Mouse (Mus musculus): ENCODE results near the gene Rfc2. TPM values are rescaled to one million over a fixed set of nuclear protein-coding genes. Genes with fewer than 3 reads are reported as not detected.

Gene Rfc2
- polyA plus RNA-seq, 1 experiment from 2014 or later: 256 TPM

GRCm38 (mm10) chr5:134560071-134560449 is 21.1 kb upstream of the Rfc2 start, which contains the start of gene Syna:
Gene Syna (minus strand): TSS chr5:134560171.
- H3K4me1 ChIP-seq (ENCODE audit: control insufficient read depth, insufficient read depth, low read length): peaks cover 7% of the 10 kb centered on the region
- no peak within 1 kb of the TSS for H3K4me3 ChIP-seq (ENCODE audit: low read depth, low read length)
- H3K9me3 ChIP-seq (replicated peaks; ENCODE audit: control insufficient read depth, low read length): no peaks in the 10 kb centered on the region
- no peaks in the 10 kb centered on the region for H3K36me3 ChIP-seq (ENCODE audit: control insufficient read depth, insufficient read depth, low read length)
- ATAC-seq: no peak
- DNase-seq (ENCODE audit: low spot score): no peak
- no peak within 1 kb of the TSS for H3K9ac ChIP-seq (ENCODE audit: low read length)
- 91% methylated on average over 7 of the region's 7 CpGs for WGBS
- no peak within 1 kb of the TSS for H3K4me2 ChIP-seq (ENCODE audit: low read length)
- no peak within 1 kb of the TSS for H3K27ac ChIP-seq (ENCODE audit: low read depth, low read length)
- no peaks in the 10 kb centered on the region for H3K27me3 ChIP-seq (replicated peaks; ENCODE audit: control insufficient read depth, insufficient read depth, low read length)

DNA sequence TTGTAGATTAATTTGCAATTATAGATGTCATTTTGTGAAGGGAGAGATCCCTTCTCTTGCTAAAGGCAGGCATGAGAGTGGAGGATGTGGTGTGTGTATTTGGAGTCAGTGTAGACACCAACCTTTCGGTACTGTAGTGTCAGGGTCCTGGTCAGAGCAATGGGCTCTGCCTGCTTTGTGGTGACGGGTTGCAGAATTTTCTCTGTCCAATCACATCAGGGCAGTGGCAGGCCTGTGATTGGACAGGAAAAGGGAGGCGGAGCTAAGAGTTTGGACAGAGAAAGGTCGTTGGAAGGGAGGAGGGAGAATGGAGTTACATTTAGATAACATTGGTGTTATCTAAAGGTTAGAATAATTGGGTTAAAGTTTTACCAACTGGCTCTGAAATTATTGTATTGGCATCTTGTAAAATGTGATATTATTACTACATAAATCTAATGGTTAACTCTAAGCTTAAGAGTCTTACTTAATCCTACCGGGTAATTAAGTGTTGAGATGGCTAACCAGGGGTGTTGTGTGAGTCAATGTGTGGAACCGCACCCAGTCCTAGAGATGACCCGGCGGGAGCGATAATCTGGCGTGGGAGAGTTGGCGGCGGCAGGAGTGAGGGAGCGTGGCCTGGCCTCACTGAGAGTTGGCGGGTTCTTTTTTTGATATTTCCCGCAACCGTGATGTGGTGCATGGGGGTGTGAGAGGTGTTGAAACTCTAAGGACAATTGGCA is 20.6 kb upstream of the Rfc2 start:
- Histone ChIP-seq H3K27me3 (replicated peaks; ENCODE audit: control insufficient read depth, insufficient read depth, low read length) (no peaks in the 10 kb centered on the region), H3K27ac (ENCODE audit: low read depth, low read length) (no peak overlapping the region), H3K9me3 (replicated peaks; ENCODE audit: control insufficient read depth, low read length) (no peaks in the 10 kb centered on the region), H3K4me3 (ENCODE audit: low read depth, low read length) (no peak overlapping the region), H3K36me3 (ENCODE audit: control insufficient read depth, insufficient read depth, low read length) (no peaks in the 10 kb centered on the region), H3K4me1 (ENCODE audit: control insufficient read depth, insufficient read depth, low read length) (peaks cover 1% of the 10 kb centered on the region), H3K9ac (ENCODE audit: low read length) (no peak overlapping the region), H3K4me2 (ENCODE audit: low read length) (no peak overlapping the region)
- ATAC-seq: no peak
- 80% methylated on average over 16 of the region's 16 CpGs for WGBS
- no peak for DNase-seq (ENCODE audit: low spot score)

DNA sequence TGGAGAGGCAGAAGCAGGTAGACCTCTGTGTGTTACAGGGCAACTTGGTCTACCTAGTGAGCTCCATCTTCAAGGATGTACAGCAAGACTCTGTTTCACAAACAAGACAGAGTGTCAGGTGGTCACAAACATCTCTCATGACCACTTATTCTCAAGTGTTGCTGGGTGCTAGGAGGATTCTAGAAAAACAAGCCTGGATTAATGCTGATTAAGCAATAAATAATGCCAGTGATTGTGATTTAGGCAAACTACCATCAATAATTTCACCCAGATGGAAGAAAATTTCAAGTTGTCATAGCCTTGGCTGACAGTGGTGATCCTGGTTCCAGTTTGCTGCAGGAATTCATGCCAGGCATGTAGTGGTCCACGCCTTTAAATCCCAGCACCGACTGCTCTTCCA is 16.9 kb upstream of the Rfc2 start:
- H3K9ac ChIP-seq (ENCODE audit: low read length): no peak overlapping the region
- H3K4me3 ChIP-seq (ENCODE audit: low read depth, low read length): no peak overlapping the region
- no peak for ATAC-seq
- H3K9me3 ChIP-seq (replicated peaks; ENCODE audit: control insufficient read depth, low read length): no peaks in the 10 kb centered on the region
- H3K36me3 ChIP-seq (ENCODE audit: control insufficient read depth, insufficient read depth, low read length): no peaks in the 10 kb centered on the region
- no peaks in the 10 kb centered on the region for H3K4me1 ChIP-seq (ENCODE audit: control insufficient read depth, insufficient read depth, low read length)
- H3K4me2 ChIP-seq (ENCODE audit: low read length): no peak overlapping the region
- H3K27ac ChIP-seq (ENCODE audit: low read depth, low read length): no peak overlapping the region
- DNase-seq (ENCODE audit: low spot score): no peak
- 88% methylated on average over 2 of the region's 2 CpGs for WGBS
- no peaks in the 10 kb centered on the region for H3K27me3 ChIP-seq (replicated peaks; ENCODE audit: control insufficient read depth, insufficient read depth, low read length)

- Histone ChIP-seq H3K9ac (ENCODE audit: low read length) (no peak overlapping the region), H3K4me1 (ENCODE audit: control insufficient read depth, insufficient read depth, low read length) (no peaks in the 10 kb centered on the region), H3K36me3 (ENCODE audit: control insufficient read depth, insufficient read depth, low read length) (no peaks in the 10 kb centered on the region), H3K9me3 (replicated peaks; ENCODE audit: control insufficient read depth, low read length) (no peaks in the 10 kb centered on the region), H3K27me3 (replicated peaks; ENCODE audit: control insufficient read depth, insufficient read depth, low read length) (no peaks in the 10 kb centered on the region), H3K4me2 (ENCODE audit: low read length) (no peak overlapping the region), H3K27ac (ENCODE audit: low read depth, low read length) (no peak overlapping the region), H3K4me3 (ENCODE audit: low read depth, low read length) (no peak overlapping the region)
- WGBS: 93% methylated on average over 6 of the region's 6 CpGs
- ATAC-seq (no peak), DNase-seq (ENCODE audit: low spot score) (no peak)
Observed at GRCm38 (mm10) chr5:134565696-134566095, 15.5 kb upstream of the Rfc2 start.

DNA sequence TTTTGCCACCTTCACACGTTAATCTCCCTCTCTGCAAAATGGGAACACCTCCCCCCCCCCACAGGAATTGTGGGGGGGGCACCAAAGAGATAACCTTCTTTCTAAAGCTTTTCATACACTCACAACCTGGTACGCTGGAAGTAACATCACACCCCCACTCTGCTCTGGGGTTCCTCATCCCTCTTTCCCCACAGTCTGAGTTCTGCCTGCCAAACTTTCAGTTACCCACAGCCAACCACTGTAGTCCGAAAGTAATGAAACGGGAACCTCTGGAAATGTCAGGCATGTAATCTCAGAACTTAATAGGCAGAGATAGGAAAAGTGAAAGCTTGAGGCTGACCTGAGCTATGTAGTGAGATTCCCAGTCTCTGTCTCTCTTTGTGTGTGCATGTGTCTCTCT is 13.7 kb upstream of the Rfc2 start:
- Histone ChIP-seq H3K27ac (ENCODE audit: low read depth, low read length) (no peak overlapping the region), H3K9ac (ENCODE audit: low read length) (no peak overlapping the region), H3K36me3 (ENCODE audit: control insufficient read depth, insufficient read depth, low read length) (no peaks in the 10 kb centered on the region), H3K9me3 (replicated peaks; ENCODE audit: control insufficient read depth, low read length) (0 out of 2 replicates have a peak, but pooled peaks cover 3% of the 10 kb centered on the region), H3K4me1 (ENCODE audit: control insufficient read depth, insufficient read depth, low read length) (no peaks in the 10 kb centered on the region), H3K27me3 (replicated peaks; ENCODE audit: control insufficient read depth, insufficient read depth, low read length) (no peaks in the 10 kb centered on the region), H3K4me3 (ENCODE audit: low read depth, low read length) (no peak overlapping the region), H3K4me2 (ENCODE audit: low read length) (no peak overlapping the region)
- no peak for DNase-seq (ENCODE audit: low spot score)
- ATAC-seq: no peak
- WGBS: 90% methylated on average over 4 of the region's 4 CpGs

DNA sequence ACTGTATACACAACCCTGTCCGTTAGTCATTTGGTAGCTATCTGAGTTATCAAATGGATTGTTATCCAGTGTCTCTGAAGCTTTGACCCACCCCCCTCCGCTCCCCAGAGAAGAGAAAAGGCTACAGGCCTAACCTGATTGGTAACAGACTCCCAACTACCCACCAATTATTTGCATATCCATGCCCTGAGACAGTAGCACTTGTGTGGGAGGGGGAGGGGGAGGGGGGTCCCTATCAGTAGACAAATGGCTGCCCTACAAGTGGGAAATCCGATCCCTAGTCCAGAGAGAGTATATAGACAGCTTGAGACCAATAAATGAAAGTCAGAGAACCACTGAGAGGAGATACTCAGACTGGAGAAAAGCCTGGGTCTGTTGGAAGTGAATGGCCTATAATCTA is 13.1 kb upstream of the Rfc2 start:
- no peak overlapping the region for H3K9ac ChIP-seq (ENCODE audit: low read length)
- WGBS: 67% methylated on average over 3 of the region's 3 CpGs
- no peak overlapping the region for H3K4me3 ChIP-seq (ENCODE audit: low read depth, low read length)
- H3K27ac ChIP-seq (ENCODE audit: low read depth, low read length): no peak overlapping the region
- H3K36me3 ChIP-seq (ENCODE audit: control insufficient read depth, insufficient read depth, low read length): no peaks in the 10 kb centered on the region
- ATAC-seq: no peak
- 0 out of 2 replicates have a peak, but pooled peaks cover 3% of the 10 kb centered on the region for H3K9me3 ChIP-seq (replicated peaks; ENCODE audit: control insufficient read depth, low read length)
- no peak overlapping the region for H3K4me2 ChIP-seq (ENCODE audit: low read length)
- H3K27me3 ChIP-seq (replicated peaks; ENCODE audit: control insufficient read depth, insufficient read depth, low read length): no peaks in the 10 kb centered on the region
- no peak for DNase-seq (ENCODE audit: low spot score)
- no peaks in the 10 kb centered on the region for H3K4me1 ChIP-seq (ENCODE audit: control insufficient read depth, insufficient read depth, low read length)

DNA sequence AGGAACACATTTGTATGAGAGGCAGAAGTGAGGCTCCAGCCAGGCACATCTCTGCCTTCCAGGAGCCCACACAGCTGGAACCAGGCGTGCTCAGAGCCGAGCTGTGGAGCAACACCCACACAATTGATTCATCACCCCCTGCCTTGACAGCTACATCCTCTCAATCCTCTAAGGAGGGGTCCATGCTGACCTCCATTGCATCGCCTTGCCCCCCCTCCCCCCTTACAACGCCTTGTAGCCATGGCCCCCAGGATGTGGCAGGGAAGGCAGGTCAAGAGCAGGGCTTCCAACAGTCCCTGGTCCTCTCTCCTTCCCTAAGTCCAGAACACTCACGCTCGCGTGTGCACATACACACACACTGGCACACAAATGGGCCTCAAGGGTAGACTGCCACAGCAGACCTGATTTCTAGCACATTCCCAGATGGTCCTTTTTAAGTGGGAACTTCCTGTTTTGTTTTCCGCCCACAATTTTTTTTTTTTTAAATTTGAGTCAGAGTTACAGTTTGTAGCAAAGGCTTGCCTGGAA is 12.1 kb upstream of the Rfc2 start:
- DNase-seq (ENCODE audit: low spot score): no peak

GRCm38 (mm10) chr5:134571730-134572507 is 9.2 kb upstream of the Rfc2 start:
- DNase-seq (ENCODE audit: low spot score): peak; percentile 90
- H3K4me3 ChIP-seq (ENCODE audit: low read depth, low read length): peak overlapping the region; percentile 28
- H3K9ac ChIP-seq (ENCODE audit: low read length): peak overlapping the region; percentile 43
- peak; percentile 84 for ATAC-seq
- H3K27ac ChIP-seq (ENCODE audit: low read depth, low read length): peak overlapping the region; percentile 15; the same call in 1 of the 2 replicates
- H3K9me3 ChIP-seq (replicated peaks; ENCODE audit: control insufficient read depth, low read length): 0 out of 2 replicates have a peak, but pooled peaks cover 3% of the 10 kb centered on the region
- no peaks in the 10 kb centered on the region for H3K27me3 ChIP-seq (replicated peaks; ENCODE audit: control insufficient read depth, insufficient read depth, low read length)
- 1% methylated on average over 23 of the region's 23 CpGs for WGBS
- H3K4me2 ChIP-seq (ENCODE audit: low read length): peak overlapping the region; percentile 59
- H3K36me3 ChIP-seq (ENCODE audit: control insufficient read depth, insufficient read depth, low read length): no peaks in the 10 kb centered on the region
- H3K4me1 ChIP-seq (ENCODE audit: control insufficient read depth, insufficient read depth, low read length): no peaks in the 10 kb centered on the region

More for the DNA sequence above, 12.1 kb upstream of the Rfc2 start:
- H3K9ac ChIP-seq (ENCODE audit: low read length): no peak overlapping the region
- no peak overlapping the region for H3K4me3 ChIP-seq (ENCODE audit: low read depth, low read length)
- WGBS: 59% methylated on average over 8 of the region's 8 CpGs
- H3K27me3 ChIP-seq (replicated peaks; ENCODE audit: control insufficient read depth, insufficient read depth, low read length): no peaks in the 10 kb centered on the region
- no peak for ATAC-seq
- no peaks in the 10 kb centered on the region for H3K4me1 ChIP-seq (ENCODE audit: control insufficient read depth, insufficient read depth, low read length)
- H3K27ac ChIP-seq (ENCODE audit: low read depth, low read length): no peak overlapping the region
- H3K9me3 ChIP-seq (replicated peaks; ENCODE audit: control insufficient read depth, low read length): 0 out of 2 replicates have a peak, but pooled peaks cover 3% of the 10 kb centered on the region
- no peaks in the 10 kb centered on the region for H3K36me3 ChIP-seq (ENCODE audit: control insufficient read depth, insufficient read depth, low read length)
- H3K4me2 ChIP-seq (ENCODE audit: low read length): no peak overlapping the region

All from forebrain, embryonic 14.5 days (tissue).